Mouse (Mus musculus) MEL (cell line): ENCODE measurements at regions not wholly inside any gene's neighbourhood (a gene's known extent, or its start where the extent isn't known, plus 50 kb on each side); places are given as distances from the start of the nearest gene placed in this dataset.

Source experiments
- CHD2 ChIP-seq: IDR thresholded peaks from 2 replicates; pipeline ENCODE4 v1.6.1; 2011; ENCODE audit warnings: low read length, improper control_type of control experiment
- CTCF ChIP-seq, 3 experiments: IDR thresholded peaks in 2 of 3; conservative IDR thresholded peaks in 1 of 3; 2 replicates each; pipeline ENCODE4 v1.5.1; 2011 to 2012; ENCODE audit warnings: low read length in 3 of 3, low read depth in 2 of 3, mild to moderate bottlenecking in 2 of 3, improper control_type of control experiment in 1 of 3, inconsistent platforms in 1 of 3, mixed read lengths in 1 of 3, moderate library complexity in 1 of 3; ENCODE audit not compliant: control insufficient read depth in 1 of 3, insufficient read depth in 1 of 3, poor library complexity in 1 of 3, severe bottlenecking in 1 of 3
- EP300 ChIP-seq, 2 experiments: IDR thresholded peaks; 2 replicates each; pipeline ENCODE4 v1.6.1; 2011; ENCODE audit warnings: improper control_type of control experiment in 2 of 2, low read length in 2 of 2, low read depth in 1 of 2, mild to moderate bottlenecking in 1 of 2
- POLR2A ChIP-seq, 2 experiments: IDR thresholded peaks; 2 replicates each; pipeline ENCODE4 v1.6.1; 2011 to 2012; ENCODE audit warnings: low read length in 2 of 2, mild to moderate bottlenecking in 2 of 2, control low read depth in 1 of 2, improper control_type of control experiment in 1 of 2, low read depth in 1 of 2, moderate library complexity in 1 of 2; ENCODE audit not compliant: control insufficient read depth in 1 of 2, insufficient read depth in 1 of 2, poor library complexity in 1 of 2

GRCm38 (mm10) chr11:52537819-52538435, 141.7 kb downstream of the 9530068E07Rik start:
- TF ChIP-seq EP300 (IDR thresholded peaks at IDR 0.05; ENCODE audit: low read depth in 1 of 2, low read length in 2 of 2) (no peak), CHD2 (no peak), CTCF (IDR thresholded peaks at IDR 0.05 in 2 of 3, conservative IDR thresholded peaks at IDR 0.05 in 1 of 3; ENCODE audit: control insufficient read depth in 1 of 3, insufficient read depth in 1 of 3, low read depth in 2 of 3, low read length in 3 of 3, poor library complexity in 1 of 3, severe bottlenecking in 1 of 3) (no peak), POLR2A (IDR thresholded peaks at IDR 0.05; ENCODE audit: control insufficient read depth in 1 of 2, insufficient read depth in 1 of 2, low read depth in 1 of 2, low read length in 2 of 2, poor library complexity in 1 of 2) (no peak)
